Mouse (Mus musculus) bone marrow macrophage, adult 2 months (primary cell): ENCODE results near the gene Gdpd5. TPM values are rescaled to one million over a fixed set of nuclear protein-coding genes. Genes with fewer than 3 reads are reported as not detected.

Experiments
- H3K27ac ChIP-seq: 2 replicates; pipeline ENCODE4 v1.5.1; 2012; ENCODE audit warnings: low read depth, low read length; ENCODE audit not compliant: insufficient read depth
- H3K4me1 ChIP-seq: 2 replicates; pipeline ENCODE4 v1.6.1; 2012; ENCODE audit warnings: low read length; ENCODE audit not compliant: control insufficient read depth, insufficient read depth
- H3K4me3 ChIP-seq: 2 replicates; pipeline ENCODE4 v1.5.1; 2012; ENCODE audit warnings: mild to moderate bottlenecking, low read length, moderate library complexity; ENCODE audit not compliant: insufficient read depth
- CTCF ChIP-seq: IDR thresholded peaks from 2 replicates; pipeline ENCODE4 v1.5.1; 2012; ENCODE audit warnings: low read depth, mild to moderate bottlenecking, low read length, moderate library complexity
- POLR2A ChIP-seq: IDR thresholded peaks from 2 replicates; pipeline ENCODE4 v1.6.1; 2012; ENCODE audit warnings: mild to moderate bottlenecking, low read depth, low read length, borderline replicate concordance
- polyA plus RNA-seq: library from polyadenylated mRNA; stranded (reverse); fragments of >200 nt; gene quantifications from 2 replicates; pipeline ENCODE4 v1.2.4, GENCODE M21; 2012; ENCODE audit not compliant: missing spikeins, insufficient read depth, insufficient read length

Gdpd5 gene
- polyA plus RNA-seq, 1 experiment: 11.1 TPM

GRCm38 (mm10) chr7:99436530-99436929 lies 55.3 kb downstream of the Gdpd5 start:
- Histone ChIP-seq H3K4me3 (no peak overlapping the region), H3K4me1 (peaks cover 41% of the 10 kb centered on the region), H3K27ac (no peak overlapping the region)
- TF ChIP-seq POLR2A: no peak
- TF ChIP-seq CTCF: no peak

- Histone ChIP-seq H3K4me3 (no peak overlapping the region), H3K27ac (no peak overlapping the region), H3K4me1 (peaks cover 20% of the 10 kb centered on the region)
- peak; percentile 13; the same call in 1 of the 2 replicates for TF ChIP-seq CTCF
- no peak for TF ChIP-seq POLR2A
Measured at GRCm38 (mm10) chr7:99438881-99439280, 57.7 kb downstream of the Gdpd5 start.

GRCm38 (mm10) chr7:99441534-99442072 lies 60.4 kb downstream of the Gdpd5 start:
- Histone ChIP-seq H3K4me3 (no peak overlapping the region), H3K4me1 (peaks cover 3% of the 10 kb centered on the region; the same call in 1 of the 2 replicates), H3K27ac (no peak overlapping the region)
- TF ChIP-seq POLR2A (no peak), CTCF (peak; percentile 11; the same call in 1 of the 2 replicates)

GRCm38 (mm10) chr7:99443164-99443563 lies 62.0 kb downstream of the Gdpd5 start:
- no peak overlapping the region for H3K4me3 ChIP-seq
- H3K27ac ChIP-seq: no peak overlapping the region
- TF ChIP-seq CTCF (no peak), POLR2A (no peak)
- H3K4me1 ChIP-seq: peaks cover 3% of the 10 kb centered on the region; the same call in 1 of the 2 replicates

GRCm38 (mm10) chr7:99444012-99444411 lies 62.8 kb downstream of the Gdpd5 start:
- TF ChIP-seq POLR2A (no peak), CTCF (peak; percentile 94)
- Histone ChIP-seq H3K27ac (no peak overlapping the region), H3K4me3 (no peak overlapping the region), H3K4me1 (peaks cover 7% of the 10 kb centered on the region; the same call in 1 of the 2 replicates)

GRCm38 (mm10) chr7:99445833-99446232 lies 64.6 kb downstream of the Gdpd5 start:
- Histone ChIP-seq H3K4me3 (no peak overlapping the region), H3K27ac (no peak overlapping the region), H3K4me1 (peaks cover 6% of the 10 kb centered on the region; the same call in 1 of the 2 replicates)
- no peak for TF ChIP-seq CTCF
- no peak for TF ChIP-seq POLR2A

- Histone ChIP-seq H3K27ac (no peak overlapping the region), H3K4me1 (peaks cover 6% of the 10 kb centered on the region; the same call in 1 of the 2 replicates)
Measured at GRCm38 (mm10) chr7:99447323-99447722, 66.1 kb downstream of the Gdpd5 start.

GRCm38 (mm10) chr7:99448619-99449018 lies 67.4 kb downstream of the Gdpd5 start:
- Histone ChIP-seq H3K4me3 (no peak overlapping the region), H3K27ac (no peak overlapping the region), H3K4me1 (peaks cover 6% of the 10 kb centered on the region; the same call in 1 of the 2 replicates)
- TF ChIP-seq CTCF (no peak), POLR2A (no peak)

More at GRCm38 (mm10) chr7:99447323-99447722, 66.1 kb downstream of the Gdpd5 start:
- H3K4me3 ChIP-seq: no peak overlapping the region
- TF ChIP-seq POLR2A (no peak), CTCF (no peak)

- Histone ChIP-seq H3K4me3 (no peak overlapping the region), H3K4me1 (peaks cover 6% of the 10 kb centered on the region; the same call in 1 of the 2 replicates), H3K27ac (no peak overlapping the region)
- no peak for TF ChIP-seq CTCF
- no peak for TF ChIP-seq POLR2A
Measured at GRCm38 (mm10) chr7:99449063-99449462, 67.8 kb downstream of the Gdpd5 start.

GRCm38 (mm10) chr7:99449751-99450150 lies 68.5 kb downstream of the Gdpd5 start:
- no peak overlapping the region for H3K27ac ChIP-seq
- no peak overlapping the region for H3K4me3 ChIP-seq
- H3K4me1 ChIP-seq: peaks cover 6% of the 10 kb centered on the region; the same call in 1 of the 2 replicates
- TF ChIP-seq CTCF: no peak
- TF ChIP-seq POLR2A: no peak

- TF ChIP-seq POLR2A: no peak
- peak; percentile 30 for TF ChIP-seq CTCF
- Histone ChIP-seq H3K27ac (no peak overlapping the region), H3K4me3 (no peak overlapping the region), H3K4me1 (peaks cover 6% of the 10 kb centered on the region; the same call in 1 of the 2 replicates)
Measured at GRCm38 (mm10) chr7:99450703-99451102, 69.5 kb downstream of the Gdpd5 start.
